Comparison of ENCODE assay signal across 8 mouse cellular contexts in the genomic region with DNA sequence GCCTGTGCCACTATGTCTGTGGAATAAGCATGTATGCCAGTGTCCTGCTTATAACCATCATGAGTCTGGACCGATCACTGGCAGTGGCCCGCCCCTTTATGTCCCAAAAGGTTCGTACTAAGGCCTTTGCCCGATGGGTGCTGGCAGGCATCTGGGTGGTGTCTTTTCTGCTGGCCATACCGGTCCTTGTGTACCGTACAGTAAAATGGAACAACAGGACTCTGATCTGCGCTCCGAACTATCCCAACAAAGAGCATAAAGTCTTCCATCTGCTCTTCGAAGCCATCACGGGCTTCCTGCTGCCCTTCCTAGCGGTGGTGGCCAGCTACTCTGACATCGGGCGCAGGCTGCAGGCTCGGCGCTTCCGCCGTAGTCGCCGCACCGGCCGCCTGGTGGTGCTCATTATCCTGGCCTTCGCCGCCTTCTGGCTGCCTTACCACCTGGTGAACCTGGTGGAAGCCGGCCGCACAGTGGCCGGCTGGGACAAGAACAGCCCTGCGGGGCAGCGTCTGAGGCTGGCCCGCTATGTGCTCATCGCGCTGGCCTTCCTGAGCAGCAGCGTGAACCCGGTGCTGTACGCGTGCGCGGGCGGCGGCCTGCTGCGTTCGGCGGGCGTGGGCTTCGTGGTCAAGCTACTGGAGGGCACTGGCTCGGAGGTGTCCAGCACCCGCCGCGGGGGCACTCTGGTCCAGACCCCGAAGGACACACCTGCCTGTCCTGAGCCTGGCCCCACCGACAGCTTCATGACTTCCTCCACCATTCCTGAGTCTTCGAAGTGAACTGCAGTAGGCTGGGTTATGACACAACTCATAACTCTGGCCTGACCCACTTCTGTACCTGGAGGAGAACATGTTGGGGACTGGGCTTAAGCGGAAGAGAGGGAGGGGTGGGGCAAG. TPM values are rescaled to one million over a fixed set of nuclear protein-coding genes. Genes with fewer than 3 reads are reported as not detected.
DNase-seq lines count a peak whose midpoint lies in the region; ATAC-seq and TF ChIP-seq lines count a peak whose summit lies in the region.

No protein-coding gene starts in this region.

- H3K9ac ChIP-seq in heart, embryonic 11.5 days (ENCODE audit: low read depth, low read length): peak overlapping the region; percentile 61; the same call in 1 of the 2 replicates
- peak overlapping the region; percentile 30 for H3K9ac ChIP-seq in lung, embryonic 15.5 days

- peaks cover 29% of the 10 kb centered on the region for H3K27me3 ChIP-seq in heart, embryonic 11.5 days (ENCODE audit: control insufficient read depth, insufficient read depth, low read length)
- H3K27me3 ChIP-seq in lung, embryonic 15.5 days: peaks cover 47% of the 10 kb centered on the region

- H3K4me1 ChIP-seq in heart, embryonic 11.5 days (ENCODE audit: control insufficient read depth, insufficient read depth, low read length): peaks cover 11% of the 10 kb centered on the region
- H3K4me1 ChIP-seq in lung, embryonic 15.5 days: peaks cover 20% of the 10 kb centered on the region
- H3K4me1 ChIP-seq in olfactory bulb, adult 2 months (ENCODE audit: control insufficient read depth, insufficient read depth, low read length): peaks cover 9% of the 10 kb centered on the region

- H3K4me3 ChIP-seq in heart, embryonic 11.5 days (ENCODE audit: low read depth, low read length): peak overlapping the region; percentile 27
- peak overlapping the region; percentile 37 for H3K4me3 ChIP-seq in lung, embryonic 15.5 days
- H3K4me3 ChIP-seq in olfactory bulb, adult 2 months (ENCODE audit: insufficient read depth, low read depth, low read length): peak overlapping the region; percentile 41

- H3K36me3 ChIP-seq in heart, embryonic 11.5 days (ENCODE audit: control insufficient read depth, insufficient read depth, low read length): no peaks in the 10 kb centered on the region
- no peaks in the 10 kb centered on the region for H3K36me3 ChIP-seq in lung, embryonic 15.5 days

- H3K9me3 ChIP-seq in heart, embryonic 11.5 days (replicated peaks; ENCODE audit: control insufficient read depth, low read length): no peaks in the 10 kb centered on the region
- no peaks in the 10 kb centered on the region for H3K9me3 ChIP-seq in lung, embryonic 15.5 days

- peak; percentile 54 for DNase-seq in thymus, postnatal 4 days
- no peak for DNase-seq in thymus, postnatal 0 days (ENCODE audit: low spot score)
- DNase-seq in kidney, adult 8-10 months: peak; percentile 61 to 77
- DNase-seq in layer of hippocampus, postnatal 36 days: no peak

- TF ChIP-seq POLR2A in olfactory bulb, adult 2 months (IDR thresholded peaks at IDR 0.05; ENCODE audit: insufficient read depth, low read depth, low read length): 0 out of 2 replicates have a peak, but pooled peaks have one; percentile 20

- TF ChIP-seq CTCF in olfactory bulb, adult 2 months (IDR thresholded peaks at IDR 0.05; ENCODE audit: insufficient read depth, low read depth, low read length): peak; percentile 36; the same call in 1 of the 2 replicates

- no peak overlapping the region for H3K27ac ChIP-seq in heart, embryonic 11.5 days (ENCODE audit: low read depth, low read length)
- H3K27ac ChIP-seq in lung, embryonic 15.5 days: no peak overlapping the region
- H3K27ac ChIP-seq in olfactory bulb, adult 2 months (ENCODE audit: insufficient read depth, low read depth, low read length): no peak overlapping the region

- WGBS in heart, embryonic 11.5 days (ENCODE audit: insufficient replicate concordance): 11% methylated on average over 52 of the region's 52 CpGs
- 11% methylated on average over 52 of the region's 52 CpGs for WGBS in lung, embryonic 15.5 days
- WGBS in olfactory bulb, adult 2 months: 12% methylated on average over 52 of the region's 52 CpGs

- ATAC-seq in common myeloid progenitor, adult 5-6 weeks (replicated peaks; ENCODE audit: low read depth, poor library complexity, severe bottlenecking): peak; percentile 36
- peak; percentile 36; the same call in 1 of the 2 replicates for ATAC-seq in heart, embryonic 11.5 days (replicated peaks; ENCODE audit: insufficient number of reproducible peaks, low FRiP score, low TSS enrichment)
- ATAC-seq in lung, embryonic 15.5 days (ENCODE audit: borderline replicate concordance, extremely low read depth, low FRiP score, low TSS enrichment): peak; percentile 39; the same call in 1 of the 2 replicates

- peak overlapping the region; percentile 60 for H3K4me2 ChIP-seq in heart, embryonic 11.5 days
- peak overlapping the region; percentile 77 for H3K4me2 ChIP-seq in lung, embryonic 15.5 days

RNA-seq across cellular contexts. Expression of a gene that starts 2.0 kb away (rescaled TPM):
- 3.7 and 4.3 TPM in 2 replicates for polyA plus RNA-seq in thymus, postnatal 0 days (2015; fragmentation: Nextera tagmentation; extraction: Ambion mirVana)
- total RNA-seq in common myeloid progenitor, adult 5-6 weeks (2017): 1.5 and 6.3 TPM in 2 replicates
- 0.11 and 0.21 TPM in 2 replicates for polyA plus RNA-seq in heart, embryonic 11.5 days (2014; fragmentation: Nextera tagmentation; extraction: Ambion mirVana)
- 1.7 and 2.6 TPM in 2 replicates for polyA plus RNA-seq in lung, embryonic 15.5 days (2015; fragmentation: Nextera tagmentation; extraction: Ambion mirVana)
- polyA plus RNA-seq in olfactory bulb, adult 2 months (2012; ENCODE audit: insufficient read depth, insufficient read length, low replicate concordance, missing spikeins): not detected in 2 replicates
- total RNA-seq in layer of hippocampus, postnatal 36 days (2021): not detected

RNA-seq across cellular contexts. Expression of a gene that starts 6.5 kb away (rescaled TPM):
- 0.78 and 1.2 TPM in 2 replicates for polyA plus RNA-seq in thymus, postnatal 0 days (2015; fragmentation: Nextera tagmentation; extraction: Ambion mirVana)
- 0.46 and 0.49 TPM in 2 replicates for total RNA-seq in common myeloid progenitor, adult 5-6 weeks (2017)
- polyA plus RNA-seq in heart, embryonic 11.5 days (2014; fragmentation: Nextera tagmentation; extraction: Ambion mirVana): 0.16 and 1.0 TPM in 2 replicates
- 0.25 and 0.35 TPM in 2 replicates for polyA plus RNA-seq in lung, embryonic 15.5 days (2015; fragmentation: Nextera tagmentation; extraction: Ambion mirVana)
- polyA plus RNA-seq in olfactory bulb, adult 2 months (2012; ENCODE audit: insufficient read depth, insufficient read length, low replicate concordance, missing spikeins): not detected in 2 replicates
- total RNA-seq in layer of hippocampus, postnatal 36 days (2021): under 1 TPM; 0.10 to 0.20 TPM

RNA-seq across cellular contexts. Expression of a gene that starts 9.5 kb away (rescaled TPM):
- 0.14 TPM in 1 of 2 replicates, not detected in the other for polyA plus RNA-seq in thymus, postnatal 0 days (2015; fragmentation: Nextera tagmentation; extraction: Ambion mirVana)
- total RNA-seq in common myeloid progenitor, adult 5-6 weeks (2017): 0.14 and 1.1 TPM in 2 replicates
- polyA plus RNA-seq in heart, embryonic 11.5 days (2014; fragmentation: Nextera tagmentation; extraction: Ambion mirVana): 1.4 and 1.7 TPM in 2 replicates
- 0.55 and 0.80 TPM in 2 replicates for polyA plus RNA-seq in lung, embryonic 15.5 days (2015; fragmentation: Nextera tagmentation; extraction: Ambion mirVana)
- not detected in 2 replicates for polyA plus RNA-seq in olfactory bulb, adult 2 months (2012; ENCODE audit: insufficient read depth, insufficient read length, low replicate concordance, missing spikeins)
- 1 to 10 TPM; 1.2 to 1.6 TPM for total RNA-seq in layer of hippocampus, postnatal 36 days (2021)

RNA-seq across cellular contexts. Expression of a gene that starts 16.1 kb away (rescaled TPM):
- 2.2 and 2.7 TPM in 2 replicates for polyA plus RNA-seq in thymus, postnatal 0 days (2015; fragmentation: Nextera tagmentation; extraction: Ambion mirVana)
- not detected in 2 replicates for total RNA-seq in common myeloid progenitor, adult 5-6 weeks (2017)
- polyA plus RNA-seq in heart, embryonic 11.5 days (2014; fragmentation: Nextera tagmentation; extraction: Ambion mirVana): 13.2 and 19.7 TPM in 2 replicates
- 14.3 and 18.0 TPM in 2 replicates for polyA plus RNA-seq in lung, embryonic 15.5 days (2015; fragmentation: Nextera tagmentation; extraction: Ambion mirVana)
- polyA plus RNA-seq in olfactory bulb, adult 2 months (2012; ENCODE audit: insufficient read depth, insufficient read length, low replicate concordance, missing spikeins): not detected in 2 replicates
- total RNA-seq in layer of hippocampus, postnatal 36 days (2021): 1 to 10 TPM; 2.5 to 3.2 TPM

RNA-seq across cellular contexts. Expression of a gene that starts 20.9 kb away (rescaled TPM):
- 70.3 and 76.2 TPM in 2 replicates for polyA plus RNA-seq in thymus, postnatal 0 days (2015; fragmentation: Nextera tagmentation; extraction: Ambion mirVana)
- 33.0 and 43.3 TPM in 2 replicates for total RNA-seq in common myeloid progenitor, adult 5-6 weeks (2017)
- 19.6 and 19.8 TPM in 2 replicates for polyA plus RNA-seq in heart, embryonic 11.5 days (2014; fragmentation: Nextera tagmentation; extraction: Ambion mirVana)
- polyA plus RNA-seq in lung, embryonic 15.5 days (2015; fragmentation: Nextera tagmentation; extraction: Ambion mirVana): 43.4 and 45.6 TPM in 2 replicates
- polyA plus RNA-seq in olfactory bulb, adult 2 months (2012; ENCODE audit: insufficient read depth, insufficient read length, low replicate concordance, missing spikeins): not detected in 2 replicates
- 1 to 10 TPM; 1.1 to 1.9 TPM for total RNA-seq in layer of hippocampus, postnatal 36 days (2021)

Comparison
In these comparisons a context has a peak if more than half of its experiments do, and no peak if none do; other contexts are left out.
1. DNase-seq: peak in thymus, postnatal 4 days (single experiment) and kidney, adult 8-10 months (2 of 2); none in thymus, postnatal 0 days (single experiment) and layer of hippocampus, postnatal 36 days (0 of 2).
2. Peak in every context shown above with its lines, with median percentiles within 50 percentile points of each other: ATAC-seq and H3K4me3 ChIP-seq.